Mouse (Mus musculus) stomach, postnatal 0 days (tissue): Measurements from ENCODE around the gene Zfp462. TPM values are rescaled to one million over a fixed set of nuclear protein-coding genes. Genes with fewer than 3 reads are reported as not detected.
A peak's percentile ranks its signal among the peaks of the same experiment; 100 is the strongest.

ENCODE experiments used
- ATAC-seq: fragments of 200-750 bp; cut with Nextera tagmentation; 2 replicates; pipeline ENCODE4 v1.8.0; 2017; ENCODE audit not compliant: low FRiP score, low TSS enrichment
- DNase-seq: peaks from one replicate; pipeline ENCODE4 v3.0.0-alpha.2; 2016; ENCODE audit warnings: low spot score
- H3K27ac ChIP-seq: fragments of 300-500 bp; sonication (generic); replicated peaks from 2 replicates; pipeline ENCODE4 v1.5.1; 2014; ENCODE audit warnings: mild to moderate bottlenecking, control low read depth
- H3K27me3 ChIP-seq: fragments of 300-500 bp; sonication (generic); 2 replicates; pipeline ENCODE4 v1.6.1; 2014; ENCODE audit warnings: low read length; ENCODE audit not compliant: control insufficient read depth, insufficient read depth
- H3K36me3 ChIP-seq: fragments of 300-500 bp; sonication (generic); 2 replicates; pipeline ENCODE4 v1.6.1; 2014; ENCODE audit warnings: low read length, mixed read lengths; ENCODE audit not compliant: control insufficient read depth, insufficient read depth
- H3K4me1 ChIP-seq: fragments of 300-500 bp; sonication (generic); replicated peaks from 2 replicates; pipeline ENCODE4 v1.6.1; 2014; ENCODE audit warnings: antibody characterized with exemption; ENCODE audit not compliant: control insufficient read depth, insufficient read depth
- H3K4me2 ChIP-seq: fragments of 300-500 bp; sonication (generic); replicated peaks from 2 replicates; pipeline ENCODE4 v1.6.1; 2014; ENCODE audit warnings: low read depth, mild to moderate bottlenecking, control low read depth, moderate library complexity
- H3K4me3 ChIP-seq: fragments of 300-500 bp; sonication (generic); 2 replicates; pipeline ENCODE4 v1.5.1; 2014; ENCODE audit warnings: low read depth, low read length, control low read depth
- H3K9ac ChIP-seq: fragments of 300-500 bp; sonication (generic); 2 replicates; pipeline ENCODE4 v1.6.1; 2014; ENCODE audit warnings: mild to moderate bottlenecking, low read length, control low read depth, mixed read lengths
- H3K9me3 ChIP-seq: fragments of 300-500 bp; sonication (generic); 2 replicates; pipeline ENCODE4 v1.6.1; 2016; ENCODE audit warnings: low read length; ENCODE audit not compliant: control insufficient read depth
- CTCF ChIP-seq: IDR thresholded peaks from 2 replicates; pipeline ENCODE4 v1.5.1; 2016; ENCODE audit warnings: antibody characterized with exemption, low read depth, mild to moderate bottlenecking, moderate library complexity
- EP300 ChIP-seq: optimal IDR thresholded peaks from 2 replicates; pipeline ENCODE3; 2016; ENCODE audit warnings: antibody characterized with exemption
- WGBS: fragments of 180-500 bp; shearing (Covaris S2); extraction: QIAGEN DNeasy Blood & Tissue Kit; methylation state at CpG from one replicate; pipeline ENCODE4 v1.1.7; 2014; 5-methylcytosine and 5-hydroxymethylcytosine counted together
- polyA plus RNA-seq: library from polyadenylated mRNA; unstranded; fragments of >200 nt; fragmentation: Nextera tagmentation; extraction: Ambion mirVana; gene quantifications from 2 replicates; pipeline ENCODE4 v1.2.1, GENCODE M21; 2015

The Zfp462 gene
- polyA plus RNA-seq = 0.93 and 1.1 TPM in 2 replicates

DNA sequence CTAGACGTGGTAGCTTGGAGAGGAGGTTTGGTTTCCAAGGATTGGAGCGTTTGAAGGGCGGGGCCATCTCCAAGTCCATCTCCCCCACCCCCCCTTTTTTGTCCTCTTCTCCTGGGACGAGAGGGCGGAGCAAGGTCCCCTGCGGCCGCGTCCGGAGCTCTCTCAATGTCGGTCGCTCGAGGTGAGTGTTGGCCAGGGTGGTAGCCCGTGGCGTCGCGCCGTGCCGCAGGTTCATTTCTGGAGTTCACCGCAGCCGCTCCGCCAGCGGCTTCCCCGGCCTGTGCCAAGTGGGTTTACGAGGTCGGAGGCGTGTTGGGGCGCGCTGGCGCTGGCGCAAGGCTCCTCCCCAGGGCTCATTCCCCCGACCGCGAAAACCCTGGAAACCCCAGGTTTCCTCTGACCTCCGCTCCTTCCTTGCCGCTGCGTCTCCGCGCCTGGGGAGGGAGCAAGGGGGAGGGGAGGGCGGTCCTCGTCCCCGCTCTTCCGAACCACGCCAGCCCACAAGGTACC, at the start of gene Zfp462:
Zfp462 (plus strand) TSS at position 128 of the 510 bp plus-strand sequence.
- DNase-seq = peak; percentile 48
- no peak for TF ChIP-seq EP300
- no peak; the same call in 1 of the 2 replicates for TF ChIP-seq CTCF
- WGBS = 1% methylated on average over 43 of the region's 43 CpGs
- H3K9me3 ChIP-seq = no peaks in the 10 kb centered on the region
- H3K36me3 ChIP-seq = no peaks in the 10 kb centered on the region
- no peaks in the 10 kb centered on the region for H3K4me1 ChIP-seq
- peak within 1 kb of the TSS; percentile 71 for H3K4me3 ChIP-seq
- ATAC-seq = peak; percentile 16; the same call in 1 of the 2 replicates
- peak within 1 kb of the TSS; percentile 63 for H3K9ac ChIP-seq
- peak within 1 kb of the TSS; percentile 89 for H3K4me2 ChIP-seq
- peak within 1 kb of the TSS; percentile 61 for H3K27ac ChIP-seq
- no peaks in the 10 kb centered on the region for H3K27me3 ChIP-seq

DNA sequence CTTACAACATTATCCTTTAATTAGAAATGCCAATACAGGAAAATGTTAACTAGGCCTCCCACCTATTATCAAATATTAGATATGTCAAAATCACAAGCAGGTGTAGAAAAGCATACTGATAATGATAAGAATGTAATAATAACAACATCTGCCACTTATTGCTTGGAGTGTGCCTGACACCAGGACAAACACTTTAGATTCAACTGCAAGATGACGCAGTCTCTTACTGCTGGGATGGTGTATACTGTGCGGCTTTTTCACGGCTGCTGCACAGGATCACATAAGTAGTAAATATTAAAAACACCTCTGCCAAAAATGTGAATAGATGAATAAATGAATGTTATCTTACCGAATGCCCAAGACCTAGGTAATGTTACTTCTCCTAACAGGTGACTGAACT, 48.8 kb upstream of the Zfp462 start:
- no peaks in the 10 kb centered on the region for H3K4me1 ChIP-seq
- 87% methylated on average over 4 of the region's 4 CpGs for WGBS

DNA sequence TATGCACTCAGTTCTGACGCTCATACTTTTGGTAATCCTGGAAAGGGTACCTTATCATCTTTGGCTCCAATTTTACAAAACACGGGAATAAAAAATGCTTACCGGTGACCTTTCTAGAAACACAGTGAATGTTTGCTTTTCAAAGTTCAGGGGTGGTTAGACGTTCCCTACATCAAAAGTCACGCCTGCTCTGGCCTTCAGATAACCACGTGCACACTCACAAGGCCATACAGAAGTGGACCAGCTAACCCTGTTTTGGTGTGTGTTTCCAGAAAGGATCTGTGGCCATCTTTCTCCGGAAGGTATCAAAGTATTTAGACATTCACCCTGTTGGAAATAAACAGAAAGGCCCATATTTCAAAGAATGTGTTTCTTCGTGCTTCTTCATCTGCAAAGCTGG, 40.2 kb upstream of the Zfp462 start:
- Histone ChIP-seq H3K27ac (no peak overlapping the region), H3K4me2 (no peak overlapping the region), H3K9ac (no peak overlapping the region), H3K27me3 (no peaks in the 10 kb centered on the region), H3K4me3 (no peak overlapping the region), H3K9me3 (no peaks in the 10 kb centered on the region), H3K36me3 (no peaks in the 10 kb centered on the region), H3K4me1 (no peaks in the 10 kb centered on the region)
- ATAC-seq (no peak), DNase-seq (no peak)
- no peak for TF ChIP-seq EP300
- no peak for TF ChIP-seq CTCF
- 47% methylated on average over 8 of the region's 8 CpGs for WGBS

More for the DNA sequence above, 48.8 kb upstream of the Zfp462 start:
- TF ChIP-seq EP300 (no peak), CTCF (no peak)
- no peak for DNase-seq
- no peak overlapping the region for H3K4me2 ChIP-seq
- H3K9me3 ChIP-seq = no peaks in the 10 kb centered on the region
- ATAC-seq = no peak
- no peak overlapping the region for H3K27ac ChIP-seq
- no peak overlapping the region for H3K4me3 ChIP-seq
- H3K9ac ChIP-seq = no peak overlapping the region
- H3K27me3 ChIP-seq = no peaks in the 10 kb centered on the region
- no peaks in the 10 kb centered on the region for H3K36me3 ChIP-seq

DNA sequence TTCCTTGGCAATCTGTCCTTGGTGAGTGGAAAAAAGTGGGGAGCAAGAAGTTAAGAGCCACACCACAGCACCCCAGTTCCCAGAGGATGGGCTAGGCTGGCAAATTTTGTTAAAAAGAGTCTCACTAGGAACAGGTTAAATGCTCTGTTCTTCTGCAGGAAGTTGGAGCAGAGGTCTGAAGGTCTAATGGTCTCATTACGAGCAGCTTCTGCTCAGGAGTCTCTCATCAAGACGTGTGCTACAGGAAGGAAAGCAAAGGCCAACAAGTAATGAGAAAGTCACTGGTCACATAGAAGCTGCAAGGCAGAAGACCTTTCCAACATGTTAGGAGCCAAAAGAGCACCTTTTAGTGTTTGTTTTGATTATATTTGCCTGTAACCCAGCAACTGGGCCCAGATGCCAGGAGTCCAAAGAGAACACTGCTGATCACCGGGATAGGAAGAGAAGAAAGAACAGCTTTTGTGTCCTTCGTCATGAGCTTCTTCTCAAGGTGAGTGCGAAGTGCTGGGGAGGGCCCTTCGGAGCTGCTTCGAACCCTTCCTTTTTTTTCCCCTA, 39.4 kb upstream of the Zfp462 start:
- TF ChIP-seq CTCF (no peak), EP300 (no peak)
- ATAC-seq (no peak), DNase-seq (no peak)
- no peaks in the 10 kb centered on the region for H3K36me3 ChIP-seq
- no peaks in the 10 kb centered on the region for H3K27me3 ChIP-seq
- no peak overlapping the region for H3K4me2 ChIP-seq
- no peak overlapping the region for H3K4me3 ChIP-seq
- no peaks in the 10 kb centered on the region for H3K9me3 ChIP-seq
- no peaks in the 10 kb centered on the region for H3K4me1 ChIP-seq
- H3K27ac ChIP-seq = no peak overlapping the region
- H3K9ac ChIP-seq = no peak overlapping the region
- WGBS = 70% methylated on average over 7 of the region's 7 CpGs

DNA sequence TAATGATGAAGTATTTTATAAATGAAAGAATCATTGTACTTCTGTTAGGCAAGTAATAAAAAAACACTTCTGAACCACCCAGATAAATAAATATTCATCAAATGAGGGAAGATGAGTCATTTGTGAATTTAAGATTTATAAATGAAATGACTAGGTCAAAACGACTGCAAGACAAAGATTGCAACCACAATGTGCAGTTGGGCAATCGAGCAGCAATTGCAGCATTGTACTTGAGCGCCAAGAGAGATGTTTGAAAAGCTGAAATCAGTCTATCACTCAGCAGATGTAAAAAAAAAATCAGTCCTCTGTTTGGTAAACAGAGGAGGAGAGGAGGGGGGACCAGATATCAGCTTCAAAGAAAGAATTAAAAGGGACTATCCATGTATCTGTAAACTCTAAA, 34.5 kb upstream of the Zfp462 start:
- H3K36me3 ChIP-seq = no peaks in the 10 kb centered on the region
- no peaks in the 10 kb centered on the region for H3K9me3 ChIP-seq
- 67% methylated on average over 3 of the region's 3 CpGs for WGBS
- H3K9ac ChIP-seq = no peak overlapping the region
- H3K27me3 ChIP-seq = no peaks in the 10 kb centered on the region
- DNase-seq (no peak), ATAC-seq (no peak)
- H3K27ac ChIP-seq = no peak overlapping the region
- no peak overlapping the region for H3K4me2 ChIP-seq
- TF ChIP-seq CTCF (no peak), EP300 (no peak)
- H3K4me3 ChIP-seq = no peak overlapping the region
- H3K4me1 ChIP-seq = no peaks in the 10 kb centered on the region

DNA sequence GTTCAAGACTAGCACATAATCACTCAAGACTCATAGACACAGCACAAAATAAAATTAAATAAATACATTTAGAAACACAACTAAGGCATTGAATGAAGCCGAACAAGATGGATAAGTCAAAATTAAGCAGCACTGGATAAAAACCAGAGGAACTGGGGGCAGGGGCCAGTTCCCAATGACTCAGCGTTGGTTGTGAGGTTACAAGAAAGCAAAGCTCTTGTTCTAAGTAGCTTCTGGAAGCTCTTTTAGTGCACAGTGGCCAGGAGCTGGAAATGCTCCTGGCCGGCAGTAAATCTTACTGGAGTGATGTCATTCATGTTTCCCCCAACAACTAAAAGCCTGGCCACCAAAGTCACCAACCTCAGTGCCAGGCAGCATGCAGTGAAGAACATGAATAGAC, 26.6 kb upstream of the Zfp462 start:
- Histone ChIP-seq H3K4me2 (no peak overlapping the region), H3K36me3 (no peaks in the 10 kb centered on the region), H3K9me3 (no peaks in the 10 kb centered on the region), H3K4me1 (no peaks in the 10 kb centered on the region), H3K9ac (no peak overlapping the region), H3K27me3 (no peaks in the 10 kb centered on the region), H3K4me3 (no peak overlapping the region), H3K27ac (no peak overlapping the region)
- DNase-seq (no peak), ATAC-seq (no peak)
- TF ChIP-seq CTCF (no peak), EP300 (no peak)
- 71% methylated on average over 3 of the region's 3 CpGs for WGBS
